Mouse (Mus musculus) megakaryocyte progenitor cell, adult 5-6 weeks (primary cell): ENCODE measurements at regions not wholly inside any gene's neighbourhood (a gene's known extent, or its start where the extent isn't known, plus 50 kb on each side); places are given as distances from the start of the nearest gene placed in this dataset.

Experiments
- ATAC-seq: replicated peaks from 2 replicates; pipeline ENCODE4 v1.8.0; 2016; ENCODE audit warnings: mild to moderate bottlenecking, moderate TSS enrichment, inconsistent platforms; ENCODE audit not compliant: poor library complexity

- no peak for ATAC-seq
Measured at GRCm38 (mm10) chr3:21218936-21219335, 852.0 kb upstream of the Agtr1b start.

- ATAC-seq = no peak
Measured at GRCm38 (mm10) chr3:21241184-21241583, 835.3 kb upstream of the Tbl1xr1 start.

GRCm38 (mm10) chr3:21256129-21256760 is 820.2 kb upstream of the Tbl1xr1 start:
- peak; percentile 76 for ATAC-seq

- ATAC-seq = no peak
Measured at GRCm38 (mm10) chr3:21263317-21263716, 813.1 kb upstream of the Tbl1xr1 start.

- ATAC-seq = peak; percentile 73
Measured at GRCm38 (mm10) chr3:21265491-21265890, 811.0 kb upstream of the Tbl1xr1 start.

- peak; percentile 71 for ATAC-seq
Measured at GRCm38 (mm10) chr3:21268429-21269129, 807.9 kb upstream of the Tbl1xr1 start.

- no peak for ATAC-seq
Measured at GRCm38 (mm10) chr3:21269130-21269440, 807.4 kb upstream of the Tbl1xr1 start.

GRCm38 (mm10) chr3:21270788-21271187 is 805.7 kb upstream of the Tbl1xr1 start:
- no peak for ATAC-seq

- ATAC-seq = no peak
Measured at GRCm38 (mm10) chr3:21272219-21272618, 804.2 kb upstream of the Tbl1xr1 start.

- ATAC-seq = no peak
Measured at GRCm38 (mm10) chr3:21292774-21293173, 783.7 kb upstream of the Tbl1xr1 start.

GRCm38 (mm10) chr3:21293308-21293707 is 783.1 kb upstream of the Tbl1xr1 start:
- no peak for ATAC-seq

- ATAC-seq = no peak
Measured at GRCm38 (mm10) chr3:21294776-21295175, 781.7 kb upstream of the Tbl1xr1 start.

- ATAC-seq = no peak
Measured at GRCm38 (mm10) chr3:21296581-21297110, 779.8 kb upstream of the Tbl1xr1 start.

GRCm38 (mm10) chr3:21325329-21325896 is 751.0 kb upstream of the Tbl1xr1 start:
- no peak for ATAC-seq

GRCm38 (mm10) chr3:21341916-21342315 is 734.5 kb upstream of the Tbl1xr1 start:
- no peak for ATAC-seq

GRCm38 (mm10) chr3:21343095-21343494 is 733.4 kb upstream of the Tbl1xr1 start:
- no peak for ATAC-seq

GRCm38 (mm10) chr3:21349421-21349820 is 727.0 kb upstream of the Tbl1xr1 start:
- ATAC-seq = no peak

GRCm38 (mm10) chr3:21356150-21356549 is 720.3 kb upstream of the Tbl1xr1 start:
- ATAC-seq = no peak

GRCm38 (mm10) chr3:21356831-21357712 is 719.4 kb upstream of the Tbl1xr1 start:
- ATAC-seq = no peak

GRCm38 (mm10) chr3:21358068-21358467 is 718.4 kb upstream of the Tbl1xr1 start:
- ATAC-seq = no peak

- ATAC-seq = no peak
Measured at GRCm38 (mm10) chr3:21361069-21361468, 715.4 kb upstream of the Tbl1xr1 start.
